Mouse (Mus musculus) kidney, postnatal 14 days (tissue): Measurements from ENCODE around the gene Dennd2d.

ENCODE experiments used
- DNase-seq: peaks from one replicate; pipeline ENCODE4 v3.0.0; 2022; ENCODE audit warnings: mixed read lengths

Dennd2d gene

GRCm38 (mm10) chr3:106482281-106483081 lies at the start of gene Dennd2d:
Gene Dennd2d, plus strand, starts transcription at chr3:106482405.
- DNase-seq = peak; percentile 74

GRCm38 (mm10) chr3:106448571-106448970 lies 33.6 kb upstream of the Dennd2d start:
- peak; percentile 26 for DNase-seq

GRCm38 (mm10) chr3:106448995-106449394 lies 33.2 kb upstream of the Dennd2d start:
- no peak for DNase-seq

GRCm38 (mm10) chr3:106449567-106449966 lies 32.6 kb upstream of the Dennd2d start:
- no peak for DNase-seq

- DNase-seq = no peak
Measured at GRCm38 (mm10) chr3:106452616-106453015, 29.6 kb upstream of the Dennd2d start.

- DNase-seq = no peak
Measured at GRCm38 (mm10) chr3:106457298-106457869, 24.8 kb upstream of the Dennd2d start.

GRCm38 (mm10) chr3:106462059-106462470 lies 20.1 kb upstream of the Dennd2d start:
- DNase-seq = no peak

- DNase-seq = no peak
Measured at GRCm38 (mm10) chr3:106462493-106462892, 19.7 kb upstream of the Dennd2d start.

GRCm38 (mm10) chr3:106464750-106465149 lies 17.5 kb upstream of the Dennd2d start:
- no peak for DNase-seq

GRCm38 (mm10) chr3:106474210-106474609 lies 8.0 kb upstream of the Dennd2d start:
- DNase-seq = no peak

GRCm38 (mm10) chr3:106476863-106477262 lies 5.3 kb upstream of the Dennd2d start:
- no peak for DNase-seq

- no peak for DNase-seq
Measured at GRCm38 (mm10) chr3:106483297-106483696, 1.1 kb downstream of the Dennd2d start.

- DNase-seq = no peak
Measured at GRCm38 (mm10) chr3:106483796-106484405, 1.7 kb downstream of the Dennd2d start.

- no peak for DNase-seq
Measured at GRCm38 (mm10) chr3:106484861-106485260, 2.7 kb downstream of the Dennd2d start.

GRCm38 (mm10) chr3:106485810-106486209 lies 3.6 kb downstream of the Dennd2d start:
- DNase-seq = no peak

- DNase-seq = no peak
Measured at GRCm38 (mm10) chr3:106487551-106487950, 5.3 kb downstream of the Dennd2d start.

- no peak for DNase-seq
Measured at GRCm38 (mm10) chr3:106490239-106490638, 8.0 kb downstream of the Dennd2d start.

GRCm38 (mm10) chr3:106492723-106493122 lies 10.5 kb downstream of the Dennd2d start:
- no peak for DNase-seq

GRCm38 (mm10) chr3:106493202-106493601 lies 11.0 kb downstream of the Dennd2d start:
- DNase-seq = no peak

- DNase-seq = no peak
Measured at GRCm38 (mm10) chr3:106493882-106494281, 11.7 kb downstream of the Dennd2d start.

GRCm38 (mm10) chr3:106494417-106494950 lies 12.3 kb downstream of the Dennd2d start:
- no peak for DNase-seq

- DNase-seq = no peak
Measured at GRCm38 (mm10) chr3:106495346-106496044, 13.3 kb downstream of the Dennd2d start.
